Mouse (Mus musculus): ENCODE data around the gene Hspa2. TPM values are rescaled to one million over a fixed set of nuclear protein-coding genes. Genes with fewer than 3 reads are reported as not detected.
A peak's percentile ranks its signal among the peaks of the same experiment; 100 is the strongest.

Hspa2 gene
- 8.3 and 11.1 TPM in 2 replicates for total RNA-seq (2017)

- ATAC-seq (ENCODE audit: extremely low read depth, insufficient number of reproducible peaks, low FRiP score, poor library complexity, severe bottlenecking), result peak; percentile 84
These were observed at the start of gene Hspa2 for GRCm38 (mm10) chr12:76403886-76404537. Gene Hspa2, plus strand, starts transcription at chr12:76404176.

- ATAC-seq (ENCODE audit: extremely low read depth, insufficient number of reproducible peaks, low FRiP score, poor library complexity, severe bottlenecking), result no peak
These were observed 43.1 kb upstream of the Hspa2 start for GRCm38 (mm10) chr12:76360868-76361267.

DNA sequence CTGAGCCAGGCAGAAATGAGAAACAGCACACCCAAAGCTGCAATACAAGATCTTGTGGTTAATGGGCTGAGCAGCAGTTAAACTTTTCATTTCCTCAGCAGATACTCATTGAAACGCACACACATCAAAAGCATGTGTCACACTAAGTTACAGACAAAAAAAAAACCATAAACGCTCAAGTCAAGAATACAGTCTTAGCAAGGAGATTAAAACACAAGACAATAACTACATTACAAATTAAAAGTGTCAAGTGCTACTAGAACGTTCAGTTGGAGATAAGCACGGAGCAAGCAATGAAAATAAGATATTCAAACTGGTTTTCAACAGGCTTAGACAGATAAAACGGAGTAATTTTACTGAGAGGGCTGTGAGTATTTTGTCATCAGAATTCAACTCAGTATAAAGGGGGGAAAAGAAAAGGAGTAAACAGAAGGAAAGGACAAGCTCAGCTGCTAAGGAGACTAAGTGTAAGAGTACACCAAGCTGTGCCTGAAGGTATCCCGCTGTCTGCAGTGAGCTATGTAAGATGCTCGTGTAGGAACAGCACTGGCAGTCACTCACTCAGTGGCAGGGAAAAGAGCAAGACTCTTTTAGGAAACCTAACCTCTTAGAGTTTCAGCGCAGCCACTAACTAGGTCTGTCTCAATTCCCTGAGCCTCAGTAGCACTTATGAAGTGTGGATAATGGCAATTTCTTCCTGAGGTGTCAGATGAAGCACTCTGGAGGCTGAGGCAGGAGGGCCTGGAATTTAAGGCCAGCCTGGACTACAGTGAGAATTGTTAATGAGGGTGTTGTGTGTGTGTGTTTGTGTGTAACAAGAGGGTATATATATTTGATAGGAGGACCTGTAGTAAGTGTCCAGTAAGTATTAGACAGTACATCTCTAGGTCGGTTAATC lies 42.3 kb upstream of the Hspa2 start:
- no peak for ATAC-seq (ENCODE audit: extremely low read depth, insufficient number of reproducible peaks, low FRiP score, poor library complexity, severe bottlenecking)

GRCm38 (mm10) chr12:76362303-76362676 lies 41.7 kb upstream of the Hspa2 start:
- peak; percentile 61 for ATAC-seq (ENCODE audit: extremely low read depth, insufficient number of reproducible peaks, low FRiP score, poor library complexity, severe bottlenecking)

DNA sequence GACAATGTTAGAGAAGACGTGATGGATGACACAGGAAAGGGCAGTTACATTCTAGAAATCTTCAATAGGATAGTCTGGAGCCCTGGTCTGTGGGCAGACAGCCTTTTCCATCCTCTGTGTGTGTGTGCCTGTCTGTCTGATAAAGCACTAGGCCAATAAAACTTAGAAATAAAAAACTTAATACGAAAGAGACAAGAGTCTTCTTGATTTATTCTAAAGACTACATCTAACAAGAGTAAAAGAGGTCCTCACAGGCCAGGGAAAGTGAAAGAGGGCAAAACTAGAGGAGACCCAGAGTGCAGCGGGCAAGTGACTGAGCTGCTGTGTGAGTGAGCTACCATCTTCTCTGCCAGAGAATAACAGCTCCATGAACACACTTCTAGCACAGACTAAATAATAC lies 37.7 kb upstream of the Hspa2 start:
- ATAC-seq (ENCODE audit: extremely low read depth, insufficient number of reproducible peaks, low FRiP score, poor library complexity, severe bottlenecking), result no peak

DNA sequence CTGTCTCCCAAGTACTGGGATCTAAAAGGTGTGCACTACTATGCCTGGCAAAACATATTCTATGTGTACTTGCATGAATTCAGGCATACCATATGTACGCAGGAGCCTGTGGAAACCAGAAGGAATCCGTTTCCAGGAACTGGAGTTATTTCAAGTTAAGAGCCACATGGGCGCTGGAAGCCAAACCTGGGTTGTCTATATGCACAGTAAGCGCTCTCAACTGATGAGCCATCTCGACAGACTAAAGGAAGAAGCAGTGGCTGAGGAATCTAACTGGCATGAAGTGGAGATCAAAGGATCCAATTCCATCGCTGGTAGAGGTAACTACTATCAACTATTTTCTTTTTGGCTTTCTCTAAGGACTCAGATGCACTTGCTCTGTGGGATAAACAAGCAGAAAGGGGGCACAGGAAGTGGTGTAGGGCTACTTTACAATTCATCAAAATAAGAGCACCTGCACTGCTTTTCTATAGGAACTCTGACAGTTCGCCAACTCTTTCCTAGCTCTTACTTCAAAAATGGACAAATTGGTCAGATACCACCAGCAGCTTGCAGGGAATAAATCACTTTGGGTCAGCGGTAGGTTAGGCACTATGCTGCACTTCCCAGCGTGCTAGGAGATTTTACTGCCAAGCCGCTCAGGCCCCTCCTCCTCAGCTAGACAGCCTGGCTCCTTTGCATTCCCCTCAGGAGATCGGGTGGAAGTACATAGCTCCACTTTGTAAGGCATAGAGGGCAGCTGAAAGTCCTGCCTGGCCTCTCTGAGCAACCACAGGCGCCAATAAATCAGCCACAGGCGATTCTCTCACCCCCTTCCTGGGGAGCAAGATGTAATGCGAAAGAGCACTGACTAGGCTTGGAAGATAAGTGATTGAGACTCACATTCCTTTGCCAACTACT lies 36.6 kb upstream of the Hspa2 start:
- ATAC-seq (ENCODE audit: extremely low read depth, insufficient number of reproducible peaks, low FRiP score, poor library complexity, severe bottlenecking), result no peak

DNA sequence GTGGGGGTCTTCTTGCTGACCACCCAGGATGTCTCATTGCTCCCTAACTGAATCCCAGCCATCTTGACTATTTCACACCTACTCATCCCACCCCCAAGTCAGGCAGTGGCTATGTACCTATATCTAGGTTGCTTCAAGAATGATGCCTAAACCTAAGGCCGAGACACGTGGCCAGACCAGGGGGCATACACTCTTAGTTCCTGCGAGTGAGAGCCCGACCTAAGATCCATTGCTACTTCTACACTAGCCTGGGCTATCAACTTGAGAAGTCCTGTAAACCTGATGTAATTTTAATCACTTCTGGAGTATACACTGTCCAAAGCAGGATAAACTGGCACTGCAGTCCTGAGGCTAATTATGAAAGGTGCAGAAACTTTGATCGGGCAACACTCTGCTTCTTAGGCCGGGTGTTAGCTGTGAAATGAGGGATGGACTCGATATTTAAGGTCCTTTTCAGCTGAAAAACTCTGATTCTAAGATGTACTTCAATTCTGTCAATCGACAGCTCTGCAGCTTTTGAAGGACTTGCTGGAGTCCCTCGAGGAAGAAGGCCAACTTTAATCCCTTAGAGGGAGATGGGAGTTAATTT lies 35.7 kb upstream of the Hspa2 start:
- no peak for ATAC-seq (ENCODE audit: extremely low read depth, insufficient number of reproducible peaks, low FRiP score, poor library complexity, severe bottlenecking)

- no peak for ATAC-seq (ENCODE audit: extremely low read depth, insufficient number of reproducible peaks, low FRiP score, poor library complexity, severe bottlenecking)
These were observed 35.2 kb upstream of the Hspa2 start for GRCm38 (mm10) chr12:76368790-76369205.

GRCm38 (mm10) chr12:76369206-76369977 lies 34.6 kb upstream of the Hspa2 start, which contains the start of gene Zbtb25:
Gene Zbtb25, minus strand, starts transcription at chr12:76369602.
- peak; percentile 47 for ATAC-seq (ENCODE audit: extremely low read depth, insufficient number of reproducible peaks, low FRiP score, poor library complexity, severe bottlenecking)

GRCm38 (mm10) chr12:76369978-76370830 lies 33.8 kb upstream of the Hspa2 start, which contains the start of gene Zbtb1:
Gene Zbtb1, plus strand, starts transcription at chr12:76370266.
- ATAC-seq (ENCODE audit: extremely low read depth, insufficient number of reproducible peaks, low FRiP score, poor library complexity, severe bottlenecking), result peak; percentile 32

- no peak for ATAC-seq (ENCODE audit: extremely low read depth, insufficient number of reproducible peaks, low FRiP score, poor library complexity, severe bottlenecking)
These were observed 33.0 kb upstream of the Hspa2 start for GRCm38 (mm10) chr12:76370831-76371571.

DNA sequence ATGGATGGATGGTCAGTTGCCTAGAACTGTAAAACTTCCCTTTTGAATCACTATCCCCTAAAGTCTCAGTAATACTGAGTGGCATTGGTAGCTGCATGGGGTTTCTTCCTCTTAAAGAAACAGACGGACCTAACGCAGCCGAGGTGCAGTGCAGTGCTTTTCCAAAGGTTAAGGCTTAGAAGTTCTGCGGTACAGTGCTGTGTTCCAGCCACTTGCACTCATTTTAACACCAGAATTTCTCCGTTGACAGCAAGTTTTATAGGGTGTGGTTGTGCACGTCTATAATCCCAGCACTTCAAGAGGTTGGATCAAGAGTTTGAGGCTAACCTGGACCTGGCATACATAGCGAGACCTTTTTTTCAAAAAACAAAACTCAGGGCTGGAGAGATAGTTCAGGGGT lies 31.9 kb upstream of the Hspa2 start:
- no peak for ATAC-seq (ENCODE audit: extremely low read depth, insufficient number of reproducible peaks, low FRiP score, poor library complexity, severe bottlenecking)

GRCm38 (mm10) chr12:76372881-76373818 lies 30.8 kb upstream of the Hspa2 start:
- ATAC-seq (ENCODE audit: extremely low read depth, insufficient number of reproducible peaks, low FRiP score, poor library complexity, severe bottlenecking), result peak; percentile 20; the same call in 1 of the 2 replicates

GRCm38 (mm10) chr12:76373991-76374390 lies 30.0 kb upstream of the Hspa2 start:
- ATAC-seq (ENCODE audit: extremely low read depth, insufficient number of reproducible peaks, low FRiP score, poor library complexity, severe bottlenecking), result no peak

DNA sequence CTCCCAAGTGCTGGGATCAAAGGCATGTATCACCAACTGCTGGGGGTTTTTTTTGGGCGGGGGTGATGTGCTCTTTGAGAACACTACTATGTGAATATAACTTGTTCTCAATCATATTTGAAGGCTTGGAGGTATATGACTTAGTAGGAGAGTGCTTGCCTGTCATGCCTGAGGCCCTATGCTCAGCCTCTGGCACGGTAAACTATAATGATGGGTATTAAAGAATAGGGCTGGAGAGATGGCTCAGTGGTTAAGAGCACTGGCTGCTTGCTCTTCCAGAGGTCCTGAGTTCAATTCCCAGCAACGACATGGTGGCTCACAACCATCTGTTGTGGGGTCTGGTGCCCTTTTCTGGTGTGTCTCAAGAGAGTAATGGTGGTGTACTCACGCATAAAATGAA lies 29.1 kb upstream of the Hspa2 start:
- ATAC-seq (ENCODE audit: extremely low read depth, insufficient number of reproducible peaks, low FRiP score, poor library complexity, severe bottlenecking), result no peak

GRCm38 (mm10) chr12:76375506-76375905 lies 28.5 kb upstream of the Hspa2 start:
- ATAC-seq (ENCODE audit: extremely low read depth, insufficient number of reproducible peaks, low FRiP score, poor library complexity, severe bottlenecking), result no peak

All from neutrophil, adult 5-6 weeks (primary cell).